In the genomic region with DNA sequence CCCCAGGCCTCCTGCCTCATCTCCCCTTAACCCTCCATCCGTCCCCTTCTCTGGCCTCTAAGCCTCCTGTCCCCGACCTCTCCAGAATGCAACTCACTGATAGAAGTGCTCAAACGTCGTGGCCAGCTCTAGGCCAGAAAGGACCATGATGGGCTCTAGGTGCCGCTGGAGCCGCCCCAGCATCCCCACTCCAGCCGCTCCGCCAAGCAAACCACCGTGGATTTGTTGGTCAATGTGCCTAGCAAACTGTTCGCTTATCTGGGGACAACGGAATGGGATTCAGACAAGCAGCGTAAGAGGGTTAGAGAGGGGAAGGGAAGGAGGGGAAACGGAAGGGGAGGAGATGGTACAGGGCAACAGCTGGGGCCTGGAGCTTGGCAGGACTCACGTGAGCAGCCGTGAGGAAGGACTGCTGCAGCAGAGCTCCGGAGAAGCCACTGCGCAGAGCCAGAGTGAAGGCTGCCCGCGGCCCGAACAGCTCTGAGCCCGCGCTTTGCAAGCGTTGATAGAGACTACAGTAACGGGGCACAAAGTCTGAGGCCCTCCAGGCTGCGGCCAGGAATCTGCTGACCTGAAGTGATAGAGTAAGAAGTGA, we compare ENCODE assay signal across 8 mouse cellular contexts. TPM values are rescaled to one million over a fixed set of nuclear protein-coding genes. Genes with fewer than 3 reads are reported as not detected.
DNase-seq lines count a peak whose midpoint lies in the region; ATAC-seq and TF ChIP-seq lines count a peak whose summit lies in the region.

No protein-coding gene starts in this region.

- WGBS in forebrain, embryonic 11.5 days: 55% methylated on average over 25 of the region's 25 CpGs
- WGBS in forebrain, embryonic 16.5 days: 46% methylated on average over 25 of the region's 25 CpGs
- 19% methylated on average over 25 of the region's 25 CpGs for WGBS in heart, postnatal 0 days
- WGBS in liver, embryonic 13.5 days (ENCODE audit: insufficient replicate concordance): 21% methylated on average over 25 of the region's 25 CpGs

- H3K27ac ChIP-seq in forebrain, embryonic 11.5 days (ENCODE audit: low read depth, low read length): no peak overlapping the region
- H3K27ac ChIP-seq in forebrain, embryonic 16.5 days (ENCODE audit: low read length): no peak overlapping the region
- H3K27ac ChIP-seq in heart, postnatal 0 days (ENCODE audit: low read depth): no peak overlapping the region
- no peak overlapping the region for H3K27ac ChIP-seq in liver, embryonic 13.5 days

- no peak overlapping the region for H3K4me3 ChIP-seq in forebrain, embryonic 11.5 days (ENCODE audit: low read depth, low read length)
- no peak overlapping the region for H3K4me3 ChIP-seq in forebrain, embryonic 16.5 days (replicated peaks; ENCODE audit: low read length)
- peak overlapping the region; percentile 67 for H3K4me3 ChIP-seq in E14TG2a.4 (replicated peaks; ENCODE audit: low read length)
- H3K4me3 ChIP-seq in heart, postnatal 0 days (ENCODE audit: low read depth, low read length): peak overlapping the region; percentile 13
- H3K4me3 ChIP-seq in liver, embryonic 13.5 days (replicated peaks): no peak overlapping the region; the same call in 1 of the 2 replicates

- no peaks in the 10 kb centered on the region for H3K36me3 ChIP-seq in forebrain, embryonic 11.5 days (ENCODE audit: control insufficient read depth, insufficient read depth, low read length)
- no peaks in the 10 kb centered on the region for H3K36me3 ChIP-seq in forebrain, embryonic 16.5 days (ENCODE audit: control insufficient read depth, insufficient read depth)
- H3K36me3 ChIP-seq in E14TG2a.4 (ENCODE audit: insufficient read depth, low read length): no peaks in the 10 kb centered on the region
- H3K36me3 ChIP-seq in heart, postnatal 0 days (replicated peaks; ENCODE audit: control insufficient read depth, insufficient read depth, low read length): no peaks in the 10 kb centered on the region
- H3K36me3 ChIP-seq in liver, embryonic 13.5 days: no peaks in the 10 kb centered on the region

- peak; percentile 56 for DNase-seq in forebrain, embryonic 11.5 days (ENCODE audit: low spot score)
- peak; percentile 37 for DNase-seq in heart, postnatal 0 days (ENCODE audit: low spot score)
- no peak for DNase-seq in liver, embryonic 13.5 days
- no peak for DNase-seq in ovary, postnatal 14 days (ENCODE audit: low spot score)
- no peak for DNase-seq in spleen, adult 18-20 months

- H3K9me3 ChIP-seq in forebrain, embryonic 11.5 days (ENCODE audit: control insufficient read depth, low read length): no peaks in the 10 kb centered on the region
- H3K9me3 ChIP-seq in forebrain, embryonic 16.5 days (ENCODE audit: control insufficient read depth, low read length): no peaks in the 10 kb centered on the region
- H3K9me3 ChIP-seq in E14TG2a.4 (ENCODE audit: low read length): no peaks in the 10 kb centered on the region
- no peaks in the 10 kb centered on the region for H3K9me3 ChIP-seq in heart, postnatal 0 days (replicated peaks; ENCODE audit: control insufficient read depth, low read length)
- no peaks in the 10 kb centered on the region for H3K9me3 ChIP-seq in liver, embryonic 13.5 days (replicated peaks)

- ATAC-seq in forebrain, embryonic 11.5 days (replicated peaks; ENCODE audit: low FRiP score): no peak
- ATAC-seq in forebrain, embryonic 16.5 days: no peak
- peak; percentile 66 for ATAC-seq in heart, postnatal 0 days (ENCODE audit: insufficient read depth, low read depth)
- ATAC-seq in liver, embryonic 13.5 days (ENCODE audit: low read depth): no peak
- ATAC-seq in erythroid progenitor cell, adult 5-6 weeks (replicated peaks; ENCODE audit: low FRiP score, poor library complexity, severe bottlenecking): no peak

- TF ChIP-seq EP300 in heart, postnatal 0 days (IDR thresholded peaks at IDR 0.05; ENCODE audit: low read depth): no peak

- H3K4me1 ChIP-seq in forebrain, embryonic 11.5 days (replicated peaks; ENCODE audit: control insufficient read depth, insufficient read depth, low read length): 0 out of 2 replicates have a peak, but pooled peaks cover 2% of the 10 kb centered on the region
- no peaks in the 10 kb centered on the region for H3K4me1 ChIP-seq in forebrain, embryonic 16.5 days (replicated peaks; ENCODE audit: control insufficient read depth, insufficient read depth, low read length)
- peaks cover 32% of the 10 kb centered on the region for H3K4me1 ChIP-seq in E14TG2a.4 (replicated peaks; ENCODE audit: low read depth, low read length)
- H3K4me1 ChIP-seq in heart, postnatal 0 days (ENCODE audit: control insufficient read depth, insufficient read depth): no peaks in the 10 kb centered on the region
- H3K4me1 ChIP-seq in liver, embryonic 13.5 days (replicated peaks): no peaks in the 10 kb centered on the region

- no peak for TF ChIP-seq CTCF in E14TG2a.4 (conservative IDR thresholded peaks at IDR 0.05; ENCODE audit: low read length)
- TF ChIP-seq CTCF in heart, postnatal 0 days (IDR thresholded peaks at IDR 0.05; ENCODE audit: low read depth): no peak

- H3K27me3 ChIP-seq in forebrain, embryonic 11.5 days (ENCODE audit: control insufficient read depth, insufficient read depth, low read length): peaks cover 4% of the 10 kb centered on the region; the same call in 1 of the 2 replicates
- 0 out of 2 replicates have a peak, but pooled peaks cover 3% of the 10 kb centered on the region for H3K27me3 ChIP-seq in forebrain, embryonic 16.5 days (replicated peaks; ENCODE audit: control insufficient read depth, insufficient read depth, low read length)
- peaks cover 63% of the 10 kb centered on the region for H3K27me3 ChIP-seq in E14TG2a.4 (ENCODE audit: insufficient read depth, low read length)
- H3K27me3 ChIP-seq in heart, postnatal 0 days (ENCODE audit: control insufficient read depth, insufficient read depth, low read length): 0 out of 2 replicates have a peak, but pooled peaks cover 8% of the 10 kb centered on the region
- H3K27me3 ChIP-seq in liver, embryonic 13.5 days: peaks cover 42% of the 10 kb centered on the region

- no peak overlapping the region for H3K9ac ChIP-seq in forebrain, embryonic 11.5 days (ENCODE audit: low read length)
- H3K9ac ChIP-seq in forebrain, embryonic 16.5 days (replicated peaks; ENCODE audit: low read depth, low read length): no peak overlapping the region
- peak overlapping the region; percentile 17; the same call in 1 of the 2 replicates for H3K9ac ChIP-seq in heart, postnatal 0 days (replicated peaks; ENCODE audit: low read depth, low read length)
- no peak overlapping the region for H3K9ac ChIP-seq in liver, embryonic 13.5 days

- no peak overlapping the region for H3K4me2 ChIP-seq in forebrain, embryonic 11.5 days (ENCODE audit: low read depth, low read length, severe bottlenecking)
- H3K4me2 ChIP-seq in forebrain, embryonic 16.5 days (ENCODE audit: low read length): no peak overlapping the region
- peak overlapping the region; percentile 47 for H3K4me2 ChIP-seq in heart, postnatal 0 days (ENCODE audit: low read depth, low read length)
- H3K4me2 ChIP-seq in liver, embryonic 13.5 days: peak overlapping the region; percentile 33

RNA-seq across cellular contexts. Expression of a gene that starts 24.0 kb away (rescaled TPM):
- 87.6 and 89.0 TPM in 2 replicates for polyA plus RNA-seq in forebrain, embryonic 11.5 days (2014; fragmentation: Nextera tagmentation; extraction: Ambion mirVana)
- polyA plus RNA-seq in forebrain, embryonic 16.5 days (2015; fragmentation: Nextera tagmentation; extraction: Ambion mirVana): 26.0 and 26.6 TPM in 2 replicates
- total RNA-seq in heart, postnatal 0 days (2014; rRNA removed; ENCODE audit: low replicate concordance): 7.0 and 16.0 TPM in 2 replicates
- 9.1 and 10.0 TPM in 2 replicates for polyA plus RNA-seq in heart, postnatal 0 days (2015; fragmentation: Nextera tagmentation; extraction: Ambion mirVana)
- polyA plus RNA-seq in liver, embryonic 13.5 days (2015; fragmentation: Nextera tagmentation; extraction: Ambion mirVana): 34.6 and 35.1 TPM in 2 replicates
- total RNA-seq in erythroid progenitor cell, adult 5-6 weeks (2015; ENCODE audit: low replicate concordance): 3.8 and 5.0 TPM in 2 replicates
- 0.64 and 1.9 TPM in 2 replicates for total RNA-seq in erythroid progenitor cell, adult 5-6 weeks (2017; ENCODE audit: low replicate concordance)

RNA-seq across cellular contexts. Expression of a gene that starts 25.7 kb away (rescaled TPM):
- polyA plus RNA-seq in forebrain, embryonic 11.5 days (2014; fragmentation: Nextera tagmentation; extraction: Ambion mirVana): 3.4 and 4.0 TPM in 2 replicates
- polyA plus RNA-seq in forebrain, embryonic 16.5 days (2015; fragmentation: Nextera tagmentation; extraction: Ambion mirVana): 17.3 and 19.8 TPM in 2 replicates
- total RNA-seq in heart, postnatal 0 days (2014; rRNA removed; ENCODE audit: low replicate concordance): 12.7 and 20.3 TPM in 2 replicates
- polyA plus RNA-seq in heart, postnatal 0 days (2015; fragmentation: Nextera tagmentation; extraction: Ambion mirVana): 4.9 and 6.1 TPM in 2 replicates
- polyA plus RNA-seq in liver, embryonic 13.5 days (2015; fragmentation: Nextera tagmentation; extraction: Ambion mirVana): 0.44 and 0.84 TPM in 2 replicates
- total RNA-seq in erythroid progenitor cell, adult 5-6 weeks (2015; ENCODE audit: low replicate concordance): 0.42 and 5.8 TPM in 2 replicates
- 0.26 TPM in 1 of 2 replicates, not detected in the other for total RNA-seq in erythroid progenitor cell, adult 5-6 weeks (2017; ENCODE audit: low replicate concordance)

RNA-seq across cellular contexts. Expression of a gene that starts 33.0 kb away (rescaled TPM):
- 3.5 TPM in 2 replicates for polyA plus RNA-seq in forebrain, embryonic 11.5 days (2014; fragmentation: Nextera tagmentation; extraction: Ambion mirVana)
- polyA plus RNA-seq in forebrain, embryonic 16.5 days (2015; fragmentation: Nextera tagmentation; extraction: Ambion mirVana): 5.1 and 5.6 TPM in 2 replicates
- total RNA-seq in heart, postnatal 0 days (2014; rRNA removed; ENCODE audit: low replicate concordance): 0.31 and 0.80 TPM in 2 replicates
- polyA plus RNA-seq in heart, postnatal 0 days (2015; fragmentation: Nextera tagmentation; extraction: Ambion mirVana): 0.04 TPM in 2 replicates
- polyA plus RNA-seq in liver, embryonic 13.5 days (2015; fragmentation: Nextera tagmentation; extraction: Ambion mirVana): 0.02 TPM in 2 replicates
- not detected in 2 replicates for total RNA-seq in erythroid progenitor cell, adult 5-6 weeks (2015; ENCODE audit: low replicate concordance)
- not detected in 2 replicates for total RNA-seq in erythroid progenitor cell, adult 5-6 weeks (2017; ENCODE audit: low replicate concordance)

RNA-seq across cellular contexts. Expression of a gene that starts 35.5 kb away (rescaled TPM):
- 5.0 and 5.2 TPM in 2 replicates for polyA plus RNA-seq in forebrain, embryonic 11.5 days (2014; fragmentation: Nextera tagmentation; extraction: Ambion mirVana)
- 3.4 and 3.6 TPM in 2 replicates for polyA plus RNA-seq in forebrain, embryonic 16.5 days (2015; fragmentation: Nextera tagmentation; extraction: Ambion mirVana)
- 192 and 271 TPM in 2 replicates for total RNA-seq in heart, postnatal 0 days (2014; rRNA removed; ENCODE audit: low replicate concordance)
- polyA plus RNA-seq in heart, postnatal 0 days (2015; fragmentation: Nextera tagmentation; extraction: Ambion mirVana): 6.4 and 8.8 TPM in 2 replicates
- 2.9 and 3.2 TPM in 2 replicates for polyA plus RNA-seq in liver, embryonic 13.5 days (2015; fragmentation: Nextera tagmentation; extraction: Ambion mirVana)
- 12.2 and 23.8 TPM in 2 replicates for total RNA-seq in erythroid progenitor cell, adult 5-6 weeks (2015; ENCODE audit: low replicate concordance)
- 7.2 and 9.9 TPM in 2 replicates for total RNA-seq in erythroid progenitor cell, adult 5-6 weeks (2017; ENCODE audit: low replicate concordance)

Comparison
In these comparisons a context has a peak if more than half of its experiments do, and no peak if none do; other contexts are left out.
1. DNase-seq: peak in forebrain, embryonic 11.5 days (single experiment) and heart, postnatal 0 days (single experiment); none in liver, embryonic 13.5 days (single experiment), ovary, postnatal 14 days (single experiment) and spleen, adult 18-20 months (0 of 2).
2. H3K4me2 ChIP-seq: peak in heart, postnatal 0 days (single experiment) and liver, embryonic 13.5 days (single experiment); none in forebrain, embryonic 11.5 days (single experiment) and forebrain, embryonic 16.5 days (single experiment).
3. H3K4me3 ChIP-seq: peak in E14TG2a.4 (single experiment) and heart, postnatal 0 days (single experiment); none in forebrain, embryonic 11.5 days (single experiment), forebrain, embryonic 16.5 days (single experiment) and liver, embryonic 13.5 days (single experiment).